Mouse (Mus musculus) embryonic stem cell, embryonic (primary cell): ENCODE data around the gene Sec23a.

Experiments used
- CTCF ChIA-PET, 4 experiments: fragments of 300-600 bp in 2 of 4; fragments of 350-600 bp in 2 of 4; sonication (Branson Sonifier 250); formaldehyde crosslinking; loops; one replicate each; lab custom pipeline; 2022; ENCODE audit warnings: inconsistent platforms in 2 of 4; lab: Charles Lee
- POLR2A ChIA-PET, 4 experiments: fragments of 300-600 bp in 2 of 4; fragments of 350-600 bp in 2 of 4; sonication (Branson Sonifier 250); formaldehyde crosslinking; loops; one replicate each; lab custom pipeline; 2022; ENCODE audit warnings: antibody characterized with exemption in 4 of 4, inconsistent platforms in 1 of 4; lab: Charles Lee

The Sec23a gene

DNA sequence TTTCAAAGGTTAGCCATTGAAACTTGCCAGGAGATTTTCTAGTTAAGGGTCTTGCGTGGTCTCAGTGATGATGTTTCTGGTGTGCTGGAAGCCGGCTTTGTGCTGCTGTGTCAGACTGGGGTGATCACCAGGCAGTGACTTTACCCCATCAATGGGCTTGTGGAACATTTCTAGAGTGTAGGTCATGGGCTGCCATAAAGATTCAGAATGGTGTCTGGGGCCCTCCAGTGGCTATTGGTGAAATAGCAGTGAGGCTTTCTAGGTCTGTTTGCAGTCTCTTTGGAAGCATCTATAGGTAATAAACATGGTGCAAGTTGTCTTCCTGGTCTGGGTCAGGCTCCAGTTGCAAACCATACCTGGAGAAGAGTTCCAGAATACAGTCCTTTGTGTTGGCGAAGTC, 87.8 kb downstream of the Sec23a start:
- POLR2A ChIA-PET = no interaction called here

DNA sequence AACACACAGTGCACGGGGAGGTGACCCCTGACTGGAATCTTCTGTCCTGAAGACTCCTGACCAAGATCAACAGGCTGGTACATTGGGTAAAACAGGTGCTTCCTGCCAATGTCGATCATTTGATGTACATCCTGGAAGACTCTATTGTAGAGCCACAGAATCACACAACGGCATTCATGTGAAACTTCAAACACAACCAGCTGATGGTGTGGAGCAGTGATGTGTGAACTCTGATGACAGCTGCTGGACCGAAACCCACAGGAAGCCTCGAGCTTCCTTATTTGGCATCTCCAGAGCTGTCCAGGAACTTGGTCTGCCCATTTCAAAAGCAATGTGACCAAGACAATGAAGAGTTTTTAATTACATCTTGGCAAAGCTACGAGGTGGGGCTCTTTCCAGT, 91.0 kb downstream of the Sec23a start:
- ChIA-PET POLR2A (interaction anchor here in 1 of 4 experiments (0.6 kb wide), 1 partner anchor 898 kb away, joined by 3 read pairs; no protein-coding TSS in a partner anchor), CTCF (no interaction called here)

More for the DNA sequence above, 87.8 kb downstream of the Sec23a start:
- CTCF ChIA-PET = interaction anchor here in 1 of 4 experiments (1.2 kb wide), 1 partner anchor 1302 kb away, joined by 3 read pairs; no protein-coding TSS in a partner anchor

DNA sequence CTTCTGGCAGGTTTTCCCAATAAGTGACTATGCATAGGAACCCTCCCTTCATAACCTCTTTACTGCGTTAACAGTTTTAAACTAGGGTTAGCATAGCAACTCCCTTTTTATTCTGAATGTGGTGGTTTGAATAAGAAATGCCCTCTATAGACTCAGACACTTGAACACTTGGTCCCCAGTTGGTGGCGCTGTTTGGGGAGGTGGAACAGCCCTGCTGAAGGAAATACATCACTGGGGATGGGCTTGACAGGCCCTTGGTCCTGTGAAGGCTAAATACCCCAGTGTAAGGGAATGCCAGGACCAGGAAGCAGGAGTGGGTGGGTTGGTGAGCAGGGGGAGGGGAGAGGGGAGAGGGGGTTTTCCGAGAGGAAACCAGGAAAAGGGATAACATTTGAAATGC, 92.3 kb downstream of the Sec23a start:
- CTCF ChIA-PET = interaction anchor here in 1 of 4 experiments (1.0 kb wide), 1 partner anchor 10 kb away, joined by 3 read pairs; no protein-coding TSS in a partner anchor
- POLR2A ChIA-PET = no interaction called here

DNA sequence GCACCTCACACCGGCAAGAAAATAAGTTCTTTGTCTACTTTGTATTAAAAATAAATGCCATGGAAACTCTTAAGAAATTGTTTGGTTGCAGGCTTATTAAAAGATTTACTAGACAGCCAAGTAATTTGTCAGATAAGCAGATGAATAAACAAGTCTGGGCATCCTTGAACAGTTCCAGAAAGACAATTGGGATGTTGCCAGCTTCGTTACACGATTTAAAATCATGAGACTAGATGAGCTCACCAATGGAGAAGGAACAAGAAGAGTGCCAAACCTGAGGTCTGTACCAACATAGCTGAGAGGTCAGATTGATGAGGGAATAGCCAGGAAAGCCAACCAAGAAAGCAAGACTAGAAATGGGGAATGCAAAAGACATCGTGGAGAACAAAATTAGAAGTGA, 102.0 kb downstream of the Sec23a start:
- ChIA-PET POLR2A (no interaction called here), CTCF (no interaction called here)
